13 mouse cellular contexts compared by ENCODE assay signal in the genomic region with DNA sequence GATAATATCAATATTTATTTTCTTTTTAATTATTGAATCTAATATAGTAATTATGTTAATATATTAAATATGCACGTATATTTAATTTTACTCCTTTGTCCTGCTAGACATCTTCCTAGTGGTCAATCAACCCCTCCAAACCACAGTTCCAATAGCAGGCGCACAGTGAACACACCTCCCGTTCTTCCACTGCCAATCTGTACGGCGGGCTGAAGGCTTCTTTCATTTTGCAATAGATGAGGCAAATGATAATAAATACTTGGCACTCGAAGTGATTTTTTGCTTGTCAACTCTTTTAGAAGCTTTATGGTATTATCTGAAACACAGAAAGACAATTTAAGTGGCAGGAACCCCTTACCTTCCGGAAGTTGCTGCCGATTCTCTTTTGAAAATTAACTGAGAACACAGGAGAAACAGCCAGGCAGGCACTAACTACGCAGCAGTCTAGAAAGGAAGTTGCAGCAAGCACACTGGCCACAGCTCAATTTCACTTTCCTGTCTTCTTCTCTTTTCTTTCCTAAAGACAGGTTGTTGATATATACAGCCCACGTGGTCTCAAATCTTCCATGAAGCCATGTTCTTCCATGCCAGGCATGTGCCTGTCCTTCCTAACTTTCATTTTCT. TPM values are rescaled to one million over a fixed set of nuclear protein-coding genes. Genes with fewer than 3 reads are reported as not detected.
A peak's percentile ranks its signal among the peaks of the same experiment; 100 is the strongest.
DNase-seq lines count a peak whose midpoint lies in the region; ATAC-seq and TF ChIP-seq lines count a peak whose summit lies in the region.
"Had no signal": no experiment of that assay in that cellular context is flagged by ENCODE, and none has a peak within 500 bp of the region (broad histone marks: within the 10 kb centered on the region; RNA-seq: fewer than 3 reads in every experiment).

No protein-coding gene starts in this region.

- no peak overlapping the region for H3K27ac ChIP-seq in intestine, postnatal 0 days (ENCODE audit: low read depth, low read length)
- no peak overlapping the region for H3K27ac ChIP-seq in intestine, embryonic 15.5 days
- 0 out of 2 replicates have a peak overlapping the region, but pooled peaks have one; percentile 4 for H3K27ac ChIP-seq in brown adipose tissue, adult 24 weeks (replicated peaks; ENCODE audit: low read depth, low read length)
- no peak overlapping the region for H3K27ac ChIP-seq in hindbrain, embryonic 13.5 days
- no peak overlapping the region for H3K27ac ChIP-seq in forebrain, embryonic 13.5 days
- H3K27ac ChIP-seq: midbrain, embryonic 12.5 days had no signal

- DNase-seq in B cell, adult 2 months, result peak; percentile 62
- no peak for DNase-seq in urinary bladder, postnatal 25 days (ENCODE audit: low spot score)
- DNase-seq: embryo, embryonic 11 days; kidney, postnatal 4 days had no signal

- H3K4me2 ChIP-seq in intestine, postnatal 0 days (replicated peaks; ENCODE audit: low read depth), result peak overlapping the region; percentile 17; the same call in 1 of the 2 replicates
- no peak overlapping the region for H3K4me2 ChIP-seq in intestine, embryonic 15.5 days (replicated peaks)
- H3K4me2 ChIP-seq in hindbrain, embryonic 13.5 days, result no peak overlapping the region
- H3K4me2 ChIP-seq in forebrain, embryonic 13.5 days, result no peak overlapping the region
- H3K4me2 ChIP-seq: midbrain, embryonic 12.5 days had no signal

- no peak overlapping the region for H3K4me3 ChIP-seq in intestine, postnatal 0 days (ENCODE audit: low read depth, low read length)
- H3K4me3 ChIP-seq in intestine, embryonic 15.5 days (replicated peaks), result no peak overlapping the region
- H3K4me3 ChIP-seq in brown adipose tissue, adult 24 weeks (ENCODE audit: insufficient read depth, low read depth, low read length), result 0 out of 2 replicates have a peak overlapping the region, but pooled peaks have one; percentile 1
- peak overlapping the region; percentile 91 for H3K4me3 ChIP-seq in megakaryocyte, embryonic 14.5 days (replicated peaks)
- H3K4me3 ChIP-seq in hindbrain, embryonic 13.5 days, result no peak overlapping the region
- no peak overlapping the region for H3K4me3 ChIP-seq in forebrain, embryonic 13.5 days
- H3K4me3 ChIP-seq: midbrain, embryonic 12.5 days had no signal

- H3K9ac ChIP-seq in intestine, postnatal 0 days (ENCODE audit: low read depth, low read length), result no peak overlapping the region
- H3K9ac ChIP-seq in intestine, embryonic 15.5 days, result no peak overlapping the region
- H3K9ac ChIP-seq in hindbrain, embryonic 13.5 days, result no peak overlapping the region
- no peak overlapping the region for H3K9ac ChIP-seq in forebrain, embryonic 13.5 days
- H3K9ac ChIP-seq: midbrain, embryonic 12.5 days had no signal

- no peak for ATAC-seq in intestine, postnatal 0 days
- no peak for ATAC-seq in intestine, embryonic 15.5 days
- no peak for ATAC-seq in hindbrain, embryonic 13.5 days (ENCODE audit: low FRiP score)
- ATAC-seq in forebrain, embryonic 13.5 days, result no peak
- ATAC-seq: forebrain, embryonic 16.5 days; hindbrain, embryonic 16.5 days had no signal

- H3K36me3 ChIP-seq in intestine, postnatal 0 days (ENCODE audit: control insufficient read depth, insufficient read depth), result peaks cover 17% of the 10 kb centered on the region
- no peaks in the 10 kb centered on the region for H3K36me3 ChIP-seq in intestine, embryonic 15.5 days
- H3K36me3 ChIP-seq in megakaryocyte, embryonic 14.5 days (replicated peaks; ENCODE audit: low read length), result peaks cover 18% of the 10 kb centered on the region
- H3K36me3 ChIP-seq in hindbrain, embryonic 13.5 days, result peaks cover 4% of the 10 kb centered on the region; the same call in 1 of the 2 replicates
- no peaks in the 10 kb centered on the region for H3K36me3 ChIP-seq in forebrain, embryonic 13.5 days (ENCODE audit: poor library complexity, severe bottlenecking)
- H3K36me3 ChIP-seq: midbrain, embryonic 12.5 days had no signal

- 53% methylated on average over 10 of the region's 10 CpGs for WGBS in intestine, postnatal 0 days
- 77% methylated on average over 10 of the region's 10 CpGs for WGBS in intestine, embryonic 15.5 days
- 90% methylated on average over 10 of the region's 10 CpGs for WGBS in hindbrain, embryonic 13.5 days
- 87% methylated on average over 10 of the region's 10 CpGs for whole genome bisulfite sequencing in forebrain, embryonic 13.5 days

- no peaks in the 10 kb centered on the region for H3K27me3 ChIP-seq in intestine, postnatal 0 days (replicated peaks; ENCODE audit: control insufficient read depth, insufficient read depth, low read length)
- H3K27me3 ChIP-seq in intestine, embryonic 15.5 days (replicated peaks), result no peaks in the 10 kb centered on the region
- peaks cover 2% of the 10 kb centered on the region for H3K27me3 ChIP-seq in megakaryocyte, embryonic 14.5 days (replicated peaks)
- peaks cover 82% of the 10 kb centered on the region for H3K27me3 ChIP-seq in hindbrain, embryonic 13.5 days
- no peaks in the 10 kb centered on the region for H3K27me3 ChIP-seq in forebrain, embryonic 13.5 days

- peaks cover 3% of the 10 kb centered on the region; the same call in 1 of the 2 replicates for H3K4me1 ChIP-seq in intestine, postnatal 0 days (replicated peaks; ENCODE audit: control insufficient read depth, insufficient read depth, low read length)
- H3K4me1 ChIP-seq in intestine, embryonic 15.5 days (replicated peaks), result peaks cover 2% of the 10 kb centered on the region; the same call in 1 of the 2 replicates
- peaks cover 2% of the 10 kb centered on the region for H3K4me1 ChIP-seq in brown adipose tissue, adult 24 weeks (ENCODE audit: control insufficient read depth, insufficient read depth, insufficient read length, low read length)
- H3K4me1 ChIP-seq in megakaryocyte, embryonic 14.5 days, result peaks cover 46% of the 10 kb centered on the region
- peaks cover 4% of the 10 kb centered on the region; the same call in 1 of the 2 replicates for H3K4me1 ChIP-seq in hindbrain, embryonic 13.5 days (replicated peaks)
- H3K4me1 ChIP-seq in forebrain, embryonic 13.5 days, result no peaks in the 10 kb centered on the region

- no peak for TF ChIP-seq CTCF in intestine, postnatal 0 days (IDR thresholded peaks at IDR 0.05; ENCODE audit: low read depth)

- H3K9me3 ChIP-seq in intestine, postnatal 0 days (ENCODE audit: control insufficient read depth), result no peaks in the 10 kb centered on the region
- H3K9me3 ChIP-seq in intestine, embryonic 15.5 days, result no peaks in the 10 kb centered on the region
- H3K9me3 ChIP-seq in megakaryocyte, embryonic 14.5 days, result no peaks in the 10 kb centered on the region
- H3K9me3 ChIP-seq in hindbrain, embryonic 13.5 days, result no peaks in the 10 kb centered on the region
- H3K9me3 ChIP-seq in forebrain, embryonic 13.5 days (replicated peaks), result no peaks in the 10 kb centered on the region
- H3K9me3 ChIP-seq: midbrain, embryonic 12.5 days had no signal

RNA-seq across cellular contexts. Expression of gene Mgat4a, which starts 45.0 kb away (rescaled TPM):
- 59.1 and 64.0 TPM in 2 replicates for polyA plus RNA-seq in intestine, postnatal 0 days (2015; fragmentation: Nextera tagmentation; extraction: Ambion mirVana)
- polyA plus RNA-seq in intestine, embryonic 15.5 days (2015; fragmentation: Nextera tagmentation; extraction: Ambion mirVana), result 44.5 and 46.3 TPM in 2 replicates
- polyA plus RNA-seq in brown adipose tissue, adult 24 weeks (2012; ENCODE audit: insufficient read depth, insufficient read length, missing spikeins), result 2.2 and 2.4 TPM in 2 replicates
- polyA plus RNA-seq in megakaryocyte, embryonic 14.5 days (2012; ENCODE audit: insufficient read depth, low replicate concordance), result 0.27 and 0.30 TPM in 2 replicates
- 6.7 and 8.0 TPM in 2 replicates for polyA plus RNA-seq in hindbrain, embryonic 13.5 days (2015; fragmentation: Nextera tagmentation; extraction: Ambion mirVana)
- 5.0 and 6.9 TPM in 2 replicates for polyA plus RNA-seq in forebrain, embryonic 13.5 days (2015; fragmentation: Nextera tagmentation; extraction: Ambion mirVana)

Comparison
In these comparisons a context has a peak if more than half of its experiments do, and no peak if none do; other contexts are left out.
1. H3K4me3 ChIP-seq: peak in brown adipose tissue, adult 24 weeks (single experiment) and megakaryocyte, embryonic 14.5 days (single experiment); none in intestine, postnatal 0 days (single experiment), intestine, embryonic 15.5 days (single experiment), hindbrain, embryonic 13.5 days (single experiment) and forebrain, embryonic 13.5 days (single experiment).